Mouse (Mus musculus) WW6 (cell line): ENCODE data around the gene Rhcg.

ENCODE experiments used
- DNase-seq: peaks from one replicate; pipeline ENCODE4 v3.0.0-alpha.2; 2013; ENCODE audit warnings: low read depth, low spot score

Gene Rhcg

GRCm38 (mm10) chr7:79552702-79553101 is 64.8 kb downstream of the Rhcg start:
- DNase-seq, result no peak

GRCm38 (mm10) chr7:79548893-79549555 is 68.4 kb downstream of the Rhcg start:
- DNase-seq, result no peak

- DNase-seq, result peak; percentile 73
Measured at GRCm38 (mm10) chr7:79547092-79547491, 70.4 kb downstream of the Rhcg start.

GRCm38 (mm10) chr7:79545066-79545400 is 72.4 kb downstream of the Rhcg start:
- DNase-seq, result no peak

- no peak for DNase-seq
Measured at GRCm38 (mm10) chr7:79544281-79545065, 73.0 kb downstream of the Rhcg start.
